Mouse (Mus musculus): ENCODE measurements around the gene Pik3c2b. TPM values are rescaled to one million over a fixed set of nuclear protein-coding genes. Genes with fewer than 3 reads are reported as not detected.

Pik3c2b gene
- total RNA-seq, 2 experiments from 2014 or later = 0.33 to 4.0 TPM

- ATAC-seq (replicated peaks; ENCODE audit: low FRiP score, low TSS enrichment, poor library complexity, severe bottlenecking) = no peak
These were observed 39.9 kb downstream of the Pik3c2b start for GRCm38 (mm10) chr1:133085417-133085742.

GRCm38 (mm10) chr1:133086804-133087203 is 41.3 kb downstream of the Pik3c2b start:
- no peak for ATAC-seq (replicated peaks; ENCODE audit: low FRiP score, low TSS enrichment, poor library complexity, severe bottlenecking)

GRCm38 (mm10) chr1:133087206-133087905 is 41.9 kb downstream of the Pik3c2b start:
- ATAC-seq (replicated peaks; ENCODE audit: low FRiP score, low TSS enrichment, poor library complexity, severe bottlenecking) = peak; percentile 55

GRCm38 (mm10) chr1:133088196-133088595 is 42.7 kb downstream of the Pik3c2b start:
- ATAC-seq (replicated peaks; ENCODE audit: low FRiP score, low TSS enrichment, poor library complexity, severe bottlenecking) = no peak

- no peak for ATAC-seq (replicated peaks; ENCODE audit: low FRiP score, low TSS enrichment, poor library complexity, severe bottlenecking)
These were observed 43.9 kb downstream of the Pik3c2b start for GRCm38 (mm10) chr1:133089415-133089814.

GRCm38 (mm10) chr1:133090641-133091040 is 45.2 kb downstream of the Pik3c2b start:
- no peak for ATAC-seq (replicated peaks; ENCODE audit: low FRiP score, low TSS enrichment, poor library complexity, severe bottlenecking)

GRCm38 (mm10) chr1:133091483-133091882 is 46.0 kb downstream of the Pik3c2b start:
- ATAC-seq (replicated peaks; ENCODE audit: low FRiP score, low TSS enrichment, poor library complexity, severe bottlenecking) = no peak

GRCm38 (mm10) chr1:133093719-133094118 is 48.3 kb downstream of the Pik3c2b start:
- ATAC-seq (replicated peaks; ENCODE audit: low FRiP score, low TSS enrichment, poor library complexity, severe bottlenecking) = no peak

- peak; percentile 81 for ATAC-seq (replicated peaks; ENCODE audit: low FRiP score, low TSS enrichment, poor library complexity, severe bottlenecking)
These were observed 55.7 kb downstream of the Pik3c2b start for GRCm38 (mm10) chr1:133100980-133101798.

- no peak for ATAC-seq (replicated peaks; ENCODE audit: low FRiP score, low TSS enrichment, poor library complexity, severe bottlenecking)
These were observed 56.6 kb downstream of the Pik3c2b start for GRCm38 (mm10) chr1:133102108-133102507.

- ATAC-seq (replicated peaks; ENCODE audit: low FRiP score, low TSS enrichment, poor library complexity, severe bottlenecking) = no peak
These were observed 57.8 kb downstream of the Pik3c2b start for GRCm38 (mm10) chr1:133103315-133103714.

GRCm38 (mm10) chr1:133103871-133104270 is 58.4 kb downstream of the Pik3c2b start:
- no peak for ATAC-seq (replicated peaks; ENCODE audit: low FRiP score, low TSS enrichment, poor library complexity, severe bottlenecking)

GRCm38 (mm10) chr1:133116108-133116507 is 70.6 kb downstream of the Pik3c2b start:
- no peak for ATAC-seq (replicated peaks; ENCODE audit: low FRiP score, low TSS enrichment, poor library complexity, severe bottlenecking)

- ATAC-seq (replicated peaks; ENCODE audit: low FRiP score, low TSS enrichment, poor library complexity, severe bottlenecking) = peak; percentile 65
These were observed 72.7 kb downstream of the Pik3c2b start for GRCm38 (mm10) chr1:133118127-133118526.

GRCm38 (mm10) chr1:133118844-133119243 is 73.4 kb downstream of the Pik3c2b start:
- peak; percentile 96 for ATAC-seq (replicated peaks; ENCODE audit: low FRiP score, low TSS enrichment, poor library complexity, severe bottlenecking)

- no peak for ATAC-seq (replicated peaks; ENCODE audit: low FRiP score, low TSS enrichment, poor library complexity, severe bottlenecking)
These were observed 74.7 kb downstream of the Pik3c2b start for GRCm38 (mm10) chr1:133119931-133120712.

- no peak for ATAC-seq (replicated peaks; ENCODE audit: low FRiP score, low TSS enrichment, poor library complexity, severe bottlenecking)
These were observed 75.8 kb downstream of the Pik3c2b start for GRCm38 (mm10) chr1:133121246-133121645.

GRCm38 (mm10) chr1:133124137-133124536 is 78.7 kb downstream of the Pik3c2b start:
- ATAC-seq (replicated peaks; ENCODE audit: low FRiP score, low TSS enrichment, poor library complexity, severe bottlenecking) = no peak

- peak; percentile 58 for ATAC-seq (replicated peaks; ENCODE audit: low FRiP score, low TSS enrichment, poor library complexity, severe bottlenecking)
These were observed 80.3 kb downstream of the Pik3c2b start for GRCm38 (mm10) chr1:133125640-133126364.

GRCm38 (mm10) chr1:133126365-133126740 is 80.9 kb downstream of the Pik3c2b start:
- no peak for ATAC-seq (replicated peaks; ENCODE audit: low FRiP score, low TSS enrichment, poor library complexity, severe bottlenecking)
